Mouse (Mus musculus) liver, adult (tissue): Measurements from ENCODE around the gene Stxbp3.

Experiments
- GATA4 ChIP-seq: IDR thresholded peaks from 2 replicates; pipeline ENCODE4 v1.6.1; 2014; ENCODE audit warnings: mild to moderate bottlenecking, low read length; ENCODE audit not compliant: insufficient replicate concordance

Gene Stxbp3

GRCm38 (mm10) chr3:108863091-108863490, 22.8 kb upstream of the Stxbp3 start:
- TF ChIP-seq GATA4: no peak

GRCm38 (mm10) chr3:108860786-108861185, 20.5 kb upstream of the Stxbp3 start:
- TF ChIP-seq GATA4: no peak

GRCm38 (mm10) chr3:108858231-108858770, 18.0 kb upstream of the Stxbp3 start:
- no peak for TF ChIP-seq GATA4

GRCm38 (mm10) chr3:108857714-108858113, 17.4 kb upstream of the Stxbp3 start:
- TF ChIP-seq GATA4: no peak

GRCm38 (mm10) chr3:108857124-108857470, 16.8 kb upstream of the Stxbp3 start:
- TF ChIP-seq GATA4: no peak

GRCm38 (mm10) chr3:108856386-108857123, 16.2 kb upstream of the Stxbp3 start:
- no peak for TF ChIP-seq GATA4

GRCm38 (mm10) chr3:108855864-108856263, 15.5 kb upstream of the Stxbp3 start:
- TF ChIP-seq GATA4: no peak

- no peak for TF ChIP-seq GATA4
Observed at GRCm38 (mm10) chr3:108855371-108855770, 15.0 kb upstream of the Stxbp3 start.

GRCm38 (mm10) chr3:108853266-108853665, 12.9 kb upstream of the Stxbp3 start:
- no peak for TF ChIP-seq GATA4

- no peak for TF ChIP-seq GATA4
Observed at GRCm38 (mm10) chr3:108851996-108852697, 11.8 kb upstream of the Stxbp3 start.

- no peak for TF ChIP-seq GATA4
Observed at GRCm38 (mm10) chr3:108851554-108851953, 11.2 kb upstream of the Stxbp3 start.

- no peak for TF ChIP-seq GATA4
Observed at GRCm38 (mm10) chr3:108851075-108851474, 10.7 kb upstream of the Stxbp3 start.

- TF ChIP-seq GATA4: no peak
Observed at GRCm38 (mm10) chr3:108850506-108850905, 10.2 kb upstream of the Stxbp3 start.

- no peak for TF ChIP-seq GATA4
Observed at GRCm38 (mm10) chr3:108846616-108847015, 6.3 kb upstream of the Stxbp3 start.

GRCm38 (mm10) chr3:108844521-108844920, 4.2 kb upstream of the Stxbp3 start:
- no peak for TF ChIP-seq GATA4

GRCm38 (mm10) chr3:108844026-108844425, 3.7 kb upstream of the Stxbp3 start:
- TF ChIP-seq GATA4: no peak
